Mouse (Mus musculus): ENCODE results near the gene Ldlrap1. TPM values are rescaled to one million over a fixed set of nuclear protein-coding genes. Genes with fewer than 3 reads are reported as not detected.

Ldlrap1 gene
- 3.1 TPM for polyA plus RNA-seq (2014; fragmentation: Illumina TruSeq; extraction: RNeasy Lipid Tissue Mini Kit (QIAGEN cat#74804); ENCODE audit: low read depth, low replicate concordance)

GRCm38 (mm10) chr4:134767426-134768225, at the start of gene Ldlrap1:
Gene Ldlrap1, minus strand, starts transcription at chr4:134768024.

GRCm38 (mm10) chr4:134703835-134704546, 63.8 kb downstream of the Ldlrap1 start, which contains the start of gene Man1c1:
Gene Man1c1, minus strand, starts transcription at chr4:134704290.

Other genes starting within 250 kb of the Ldlrap1 start
- gene Mtfr1l, start 232.6 kb downstream of the Ldlrap1 start, polyA plus RNA-seq (2014; fragmentation: Illumina TruSeq; extraction: RNeasy Lipid Tissue Mini Kit (QIAGEN cat#74804); ENCODE audit: low read depth, low replicate concordance), result 62.9 TPM
- 4.4 TPM for gene Selenon, start 215.9 kb downstream of the Ldlrap1 start, polyA plus RNA-seq (2014; fragmentation: Illumina TruSeq; extraction: RNeasy Lipid Tissue Mini Kit (QIAGEN cat#74804); ENCODE audit: low read depth, low replicate concordance)
- 11.4 TPM for gene Man1c1, start 63.7 kb downstream of the Ldlrap1 start, polyA plus RNA-seq (2014; fragmentation: Illumina TruSeq; extraction: RNeasy Lipid Tissue Mini Kit (QIAGEN cat#74804); ENCODE audit: low read depth, low replicate concordance)
- gene Maco1, start 85.3 kb upstream of the Ldlrap1 start, polyA plus RNA-seq (2014; fragmentation: Illumina TruSeq; extraction: RNeasy Lipid Tissue Mini Kit (QIAGEN cat#74804); ENCODE audit: low read depth, low replicate concordance), result 41.8 TPM
- gene Rhd, start 96.5 kb upstream of the Ldlrap1 start, polyA plus RNA-seq (2014; fragmentation: Illumina TruSeq; extraction: RNeasy Lipid Tissue Mini Kit (QIAGEN cat#74804); ENCODE audit: low read depth, low replicate concordance), result not detected
- 136 TPM for gene Tmem50a, start 147.0 kb upstream of the Ldlrap1 start, polyA plus RNA-seq (2014; fragmentation: Illumina TruSeq; extraction: RNeasy Lipid Tissue Mini Kit (QIAGEN cat#74804); ENCODE audit: low read depth, low replicate concordance)
- 959 TPM for gene Rsrp1, start 155.6 kb upstream of the Ldlrap1 start, polyA plus RNA-seq (2014; fragmentation: Illumina TruSeq; extraction: RNeasy Lipid Tissue Mini Kit (QIAGEN cat#74804); ENCODE audit: low read depth, low replicate concordance)
- 93.8 TPM for gene Syf2, start 162.9 kb upstream of the Ldlrap1 start, polyA plus RNA-seq (2014; fragmentation: Illumina TruSeq; extraction: RNeasy Lipid Tissue Mini Kit (QIAGEN cat#74804); ENCODE audit: low read depth, low replicate concordance)

Data from adrenal gland, adult 10 weeks (tissue).